Mouse (Mus musculus) olfactory bulb, adult 2 months (tissue): ENCODE results near the gene Gnaz. TPM values are rescaled to one million over a fixed set of nuclear protein-coding genes. Genes with fewer than 3 reads are reported as not detected.
"Not testable (repeated sequence)": the region's sequence is repeated elsewhere in the genome, so short reads cannot be mapped to it uniquely, and the experiment has no call there.

Experiments
- H3K27ac ChIP-seq: fragments of 200-500 bp; 2 replicates; pipeline ENCODE4 v1.5.1; 2012; ENCODE audit warnings: low read depth, low read length; ENCODE audit not compliant: insufficient read depth
- H3K4me1 ChIP-seq: fragments of 200-500 bp; 2 replicates; pipeline ENCODE4 v1.6.1; 2012; ENCODE audit warnings: low read length; ENCODE audit not compliant: control insufficient read depth, insufficient read depth
- H3K4me3 ChIP-seq: fragments of 200-500 bp; 2 replicates; pipeline ENCODE4 v1.5.1; 2012; ENCODE audit warnings: mild to moderate bottlenecking, low read depth, low read length, moderate library complexity; ENCODE audit not compliant: insufficient read depth
- CTCF ChIP-seq: fragments of 200-500 bp; IDR thresholded peaks from 2 replicates; pipeline ENCODE4 v1.5.1; 2012; ENCODE audit warnings: low read depth, mild to moderate bottlenecking, low read length, moderate library complexity; ENCODE audit not compliant: insufficient read depth
- POLR2A ChIP-seq: fragments of 200-500 bp; IDR thresholded peaks from 2 replicates; pipeline ENCODE4 v1.6.1; 2012; ENCODE audit warnings: mild to moderate bottlenecking, low read depth, low read length, moderate library complexity; ENCODE audit not compliant: insufficient read depth
- WGBS: fragments of 180-500 bp; shearing (Covaris S2); methylation state at CpG from one replicate; pipeline ENCODE4 v1.1.7; 2018; 5-methylcytosine and 5-hydroxymethylcytosine counted together
- polyA plus RNA-seq: library from polyadenylated mRNA; stranded (reverse); fragments of >200 nt; gene quantifications from 2 replicates; pipeline ENCODE4 v1.2.4, GENCODE M21; 2012; ENCODE audit warnings: low replicate concordance; ENCODE audit not compliant: missing spikeins, insufficient read depth, insufficient read length

Gene Gnaz
- polyA plus RNA-seq, 1 experiment, result not detected

DNA sequence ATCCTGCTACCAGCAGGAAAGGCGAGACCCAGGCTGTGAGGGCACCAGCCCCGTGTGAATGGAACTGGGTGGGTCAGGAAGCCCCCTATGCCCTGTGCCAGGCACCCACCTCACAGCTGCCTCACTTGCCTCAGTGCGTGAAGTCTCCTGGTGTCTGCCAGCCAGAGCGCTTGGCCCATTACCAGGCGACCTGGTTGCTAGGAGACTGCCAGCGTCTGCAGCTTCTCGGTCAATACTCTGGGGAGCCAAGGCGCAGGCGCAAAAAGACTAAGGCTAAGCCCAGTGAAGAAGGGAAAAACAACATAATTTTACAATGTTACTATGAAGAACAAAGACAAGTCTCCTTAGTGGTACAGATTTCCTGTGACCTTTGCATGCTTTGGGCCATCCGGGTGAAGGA is 65.4 kb downstream of the Gnaz start, which contains the start of gene Rsph14:
TSS of gene Rsph14 (minus strand) at position 192 of the 400 bp plus-strand sequence.
- H3K4me3 ChIP-seq, result peak within 1 kb of the TSS; percentile 20
- H3K4me1 ChIP-seq, result peaks cover 6% of the 10 kb centered on the region
- TF ChIP-seq CTCF, result no peak
- TF ChIP-seq POLR2A, result no peak
- 9% methylated on average over 10 of the region's 10 CpGs for WGBS
- 0 out of 2 replicates have a peak within 1 kb of the TSS, but pooled peaks have one; percentile 4 for H3K27ac ChIP-seq

DNA sequence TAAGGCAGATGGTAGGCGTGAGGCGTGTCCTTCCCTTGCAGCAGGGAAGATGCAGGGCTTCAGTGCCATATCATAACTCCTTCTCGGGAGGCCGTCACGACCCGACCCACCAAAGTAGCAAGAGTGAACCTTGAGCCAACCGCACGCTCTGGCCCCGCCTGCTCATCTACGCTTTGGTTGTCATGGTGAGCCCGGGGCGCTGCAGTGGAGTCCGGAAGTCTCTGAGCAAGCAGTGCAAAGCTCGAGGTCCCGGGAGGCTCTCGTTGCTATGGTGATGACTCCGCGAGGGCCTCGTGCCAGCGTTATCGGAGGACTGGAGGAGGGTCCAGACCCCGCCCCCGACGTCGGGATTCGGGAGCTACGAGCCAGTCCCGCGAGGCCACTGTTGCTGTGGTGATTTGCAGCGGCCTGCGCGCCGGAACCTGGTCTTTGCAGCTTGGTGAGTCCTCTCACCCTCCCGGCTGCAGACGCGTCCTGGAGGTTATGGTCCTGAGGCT is 70.0 kb downstream of the Gnaz start, which contains the start of gene Rab36:
TSS of gene Rab36 (plus strand) at position 176 of the 497 bp plus-strand sequence.
- Histone ChIP-seq H3K27ac (peak within 1 kb of the TSS; percentile 80), H3K4me3 (peak within 1 kb of the TSS; percentile 65), H3K4me1 (peaks cover 10% of the 10 kb centered on the region)
- TF ChIP-seq CTCF, result no peak
- TF ChIP-seq POLR2A, result no peak
- under 1% methylated on average over 36 of the region's 36 CpGs for WGBS

DNA sequence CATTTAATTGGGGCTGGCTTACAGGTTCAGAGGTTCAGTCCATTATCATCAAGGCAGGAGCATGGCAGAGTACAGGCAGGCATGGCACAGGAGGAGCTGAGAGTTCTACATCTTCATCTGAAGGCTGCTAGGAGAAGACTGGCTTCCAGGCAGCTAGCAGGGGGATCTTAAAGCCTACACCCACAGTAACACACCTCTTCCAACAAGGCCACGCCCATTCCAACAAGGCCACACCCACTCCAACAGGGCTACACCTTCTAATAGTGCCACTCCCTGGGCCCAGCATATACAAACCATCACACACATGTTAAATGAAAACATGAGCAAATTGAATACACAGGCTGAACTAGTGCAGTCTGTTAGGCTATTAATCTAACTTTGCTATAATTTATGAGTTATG is 75.1 kb downstream of the Gnaz start:
- H3K4me3 ChIP-seq, H3K27ac ChIP-seq, H3K4me1 ChIP-seq: not testable (repeated sequence)
- 22% methylated on average over 1 of the region's 1 CpGs for WGBS

DNA sequence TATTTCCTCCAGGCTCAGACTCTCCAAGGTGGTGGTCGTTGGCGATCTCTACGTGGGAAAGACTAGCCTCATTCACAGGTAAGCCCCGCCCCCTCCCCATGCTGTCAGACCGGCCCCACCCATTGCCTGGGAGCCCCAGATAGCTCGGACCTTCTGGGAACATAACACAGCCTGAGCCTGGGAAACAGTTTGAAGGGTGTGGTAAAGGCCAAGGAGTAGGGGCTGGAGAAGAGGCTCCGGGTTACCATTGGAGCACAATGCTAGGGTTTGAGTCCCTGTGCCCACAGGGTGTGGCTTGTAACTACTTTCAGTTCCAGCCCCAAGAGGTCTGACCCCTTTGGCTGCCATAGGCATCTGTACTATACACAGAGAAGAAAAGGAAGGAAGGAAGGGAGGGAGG is 77.5 kb downstream of the Gnaz start:
- H3K27ac ChIP-seq, result no peak overlapping the region
- TF ChIP-seq CTCF, result no peak
- TF ChIP-seq POLR2A, result no peak
- H3K4me3 ChIP-seq, result no peak overlapping the region
- 50% methylated on average over 7 of the region's 7 CpGs for WGBS
- H3K4me1 ChIP-seq, result no peaks in the 10 kb centered on the region

GRCm38 (mm10) chr10:75045831-75046230 is 78.9 kb downstream of the Gnaz start:
- H3K4me1 ChIP-seq, result no peaks in the 10 kb centered on the region
- TF ChIP-seq CTCF (no peak), POLR2A (no peak)
- WGBS, result 94% methylated on average over 15 of the region's 15 CpGs
- H3K4me3 ChIP-seq, result no peak overlapping the region
- no peak overlapping the region for H3K27ac ChIP-seq

DNA sequence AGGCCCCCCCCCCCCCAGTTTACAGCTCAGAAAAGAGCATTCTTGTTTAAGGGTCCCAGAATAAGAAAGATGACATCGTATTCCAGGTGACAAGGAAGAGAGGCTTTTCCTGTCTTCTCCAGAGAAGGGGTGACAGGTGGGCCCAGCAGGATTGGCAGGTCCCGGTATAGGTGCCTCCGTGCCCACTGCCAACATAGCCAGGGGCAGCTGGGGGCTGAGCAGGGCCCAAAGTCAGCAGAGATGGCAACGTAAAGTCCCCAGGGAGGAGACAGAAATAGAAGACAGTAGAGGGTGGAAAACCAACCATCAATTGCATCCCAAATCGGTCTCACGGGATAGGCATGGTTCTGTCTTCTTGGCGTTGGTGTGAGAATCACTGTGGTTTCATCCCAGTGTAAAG is 81.7 kb downstream of the Gnaz start:
- H3K4me3 ChIP-seq, result no peak overlapping the region
- 94% methylated on average over 7 of the region's 7 CpGs for WGBS
- no peaks in the 10 kb centered on the region for H3K4me1 ChIP-seq
- no peak overlapping the region for H3K27ac ChIP-seq
- no peak for TF ChIP-seq POLR2A
- TF ChIP-seq CTCF, result no peak

DNA sequence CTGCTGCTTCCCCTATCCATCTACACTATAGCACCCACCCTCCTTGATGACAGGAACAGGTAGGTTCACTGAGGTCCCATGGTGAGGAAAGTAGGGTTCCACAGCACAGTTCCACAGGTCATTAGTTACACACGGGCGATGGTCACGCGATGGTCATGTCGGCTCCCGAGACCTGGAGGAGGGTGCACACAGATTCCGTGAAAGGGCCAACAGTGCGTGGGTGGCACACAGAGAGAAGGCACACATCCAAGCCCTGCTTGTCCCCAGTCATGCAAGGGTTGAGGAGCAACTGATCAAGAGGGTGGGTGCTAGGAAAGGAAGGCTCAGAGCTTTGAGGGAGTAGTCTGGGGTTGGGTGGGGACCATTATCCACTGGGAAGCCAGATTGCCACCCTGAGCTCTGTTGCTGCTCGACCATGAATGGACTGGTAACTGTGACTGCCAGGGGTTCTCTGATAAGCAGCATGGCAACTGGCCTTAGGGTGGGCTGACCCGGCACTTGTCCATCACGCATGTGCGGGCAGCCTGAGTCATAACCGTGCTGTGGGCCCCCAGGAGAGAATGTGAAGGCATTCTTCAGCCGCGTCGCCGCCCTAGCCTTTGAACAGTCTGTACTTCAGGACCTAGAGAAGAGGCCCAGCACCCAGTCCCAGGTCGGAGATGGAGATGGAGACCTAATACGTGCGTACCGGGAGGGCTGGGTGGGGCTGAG is 84.5 kb downstream of the Gnaz start:
- 93% methylated on average over 21 of the region's 21 CpGs for WGBS
- Histone ChIP-seq H3K4me3 (no peak overlapping the region), H3K27ac (no peak overlapping the region), H3K4me1 (no peaks in the 10 kb centered on the region; the same call in 1 of the 2 replicates)
- no peak for TF ChIP-seq POLR2A
- no peak for TF ChIP-seq CTCF

GRCm38 (mm10) chr10:75052902-75053301 is 85.9 kb downstream of the Gnaz start:
- TF ChIP-seq CTCF (no peak), POLR2A (no peak)
- 73% methylated on average over 8 of the region's 8 CpGs for WGBS
- Histone ChIP-seq H3K4me3 (no peak overlapping the region), H3K4me1 (no peaks in the 10 kb centered on the region; the same call in 1 of the 2 replicates), H3K27ac (no peak overlapping the region)

GRCm38 (mm10) chr10:75053655-75054054 is 86.7 kb downstream of the Gnaz start:
- TF ChIP-seq CTCF (no peak), POLR2A (no peak)

GRCm38 (mm10) chr10:75054125-75054524 is 87.1 kb downstream of the Gnaz start:
- no peaks in the 10 kb centered on the region; the same call in 1 of the 2 replicates for H3K4me1 ChIP-seq
- H3K4me3 ChIP-seq, result no peak overlapping the region
- WGBS, result 60% methylated on average over 6 of the region's 6 CpGs
- no peak overlapping the region for H3K27ac ChIP-seq
- TF ChIP-seq CTCF, result no peak

More at GRCm38 (mm10) chr10:75053655-75054054, 86.7 kb downstream of the Gnaz start:
- 85% methylated on average over 4 of the region's 4 CpGs for WGBS
- Histone ChIP-seq H3K4me3 (no peak overlapping the region), H3K4me1 (no peaks in the 10 kb centered on the region; the same call in 1 of the 2 replicates), H3K27ac (no peak overlapping the region)
